Mouse (Mus musculus) CH12.LX (cell line): Measurements from ENCODE around the gene Arid5b.

Source experiments
- CHD2 ChIP-seq: IDR thresholded peaks from 2 replicates; pipeline ENCODE4 v1.6.1; 2011; ENCODE audit warnings: low read length, improper control_type of control experiment
- CTCF ChIP-seq, 2 experiments: IDR thresholded peaks in 1 of 2; conservative IDR thresholded peaks in 1 of 2; 2 replicates each; pipeline ENCODE4 v1.5.1; 2011 to 2012; ENCODE audit warnings: low read depth in 2 of 2, low read length in 2 of 2, improper control_type of control experiment in 1 of 2, inconsistent platforms in 1 of 2, mild to moderate bottlenecking in 1 of 2, moderate library complexity in 1 of 2
- ELF1 ChIP-seq: IDR thresholded peaks from 2 replicates; pipeline ENCODE4 v1.6.1; 2014; ENCODE audit warnings: low read depth, mild to moderate bottlenecking, inconsistent platforms, low read length, improper control_type of control experiment
- JUN ChIP-seq: IDR thresholded peaks from 2 replicates; pipeline ENCODE4 v1.6.1; 2011; ENCODE audit warnings: low read depth, mild to moderate bottlenecking, low read length, improper control_type of control experiment, moderate library complexity; ENCODE audit not compliant: insufficient read depth
- JUND ChIP-seq: conservative IDR thresholded peaks from 2 replicates; pipeline ENCODE4 v1.6.1; 2011; ENCODE audit warnings: low read depth, low read length, improper control_type of control experiment
- MAFK ChIP-seq: IDR thresholded peaks from 2 replicates; pipeline ENCODE4 v1.6.1; 2011; ENCODE audit warnings: low read length, improper control_type of control experiment; ENCODE audit not compliant: insufficient replicate concordance
- MAX ChIP-seq: IDR thresholded peaks from 2 replicates; pipeline ENCODE4 v1.6.1; 2011; ENCODE audit warnings: low read length, improper control_type of control experiment
- MAZ ChIP-seq: IDR thresholded peaks from 2 replicates; pipeline ENCODE4 v1.6.1; 2012; ENCODE audit warnings: low read depth, mild to moderate bottlenecking, inconsistent platforms, low read length, improper control_type of control experiment, moderate library complexity
- PAX5 ChIP-seq: IDR thresholded peaks from 2 replicates; pipeline ENCODE4 v1.6.1; 2012; ENCODE audit warnings: low read length, inconsistent platforms, mixed read lengths
- POLR2A ChIP-seq: IDR thresholded peaks from 2 replicates; pipeline ENCODE4 v1.6.1; 2011; ENCODE audit warnings: low read depth, mild to moderate bottlenecking, improper control_type of control experiment, low read length
- POLR2AphosphoS2 ChIP-seq: IDR thresholded peaks from 2 replicates; pipeline ENCODE4 v1.6.1; 2011; ENCODE audit warnings: low read depth, low read length, improper control_type of control experiment
- UBTF ChIP-seq: IDR thresholded peaks from 2 replicates; pipeline ENCODE4 v1.6.1; 2012; ENCODE audit warnings: low read depth, mild to moderate bottlenecking, inconsistent platforms, low read length, improper control_type of control experiment, moderate library complexity
- ZC3H11A ChIP-seq: IDR thresholded peaks from 2 replicates; pipeline ENCODE4 v1.6.1; 2012; ENCODE audit warnings: low read depth, mild to moderate bottlenecking, inconsistent platforms, low read length, improper control_type of control experiment
- ZNF384 ChIP-seq: IDR thresholded peaks from 2 replicates; pipeline ENCODE4 v1.6.1; 2012; ENCODE audit warnings: low read depth, low read length, improper control_type of control experiment, inconsistent platforms

- no peak; a peak in 1 of 4 replicates for TF ChIP-seq CTCF (conservative IDR thresholded peaks at IDR 0.05 in 1 of 2, IDR thresholded peaks at IDR 0.05 in 1 of 2; ENCODE audit: low read depth in 2 of 2, low read length in 2 of 2)
- TF ChIP-seq MAX: no peak
- TF ChIP-seq ZC3H11A: no peak
- TF ChIP-seq UBTF: 0 out of 2 replicates have a peak, but pooled peaks have one; percentile 79
- no peak for TF ChIP-seq JUN
- no peak for TF ChIP-seq ZNF384
- TF ChIP-seq POLR2A: no peak
- no peak for TF ChIP-seq ELF1
- TF ChIP-seq POLR2AphosphoS2: no peak
- no peak for TF ChIP-seq PAX5
- no peak for TF ChIP-seq MAFK
- TF ChIP-seq MAZ: no peak
- no peak for TF ChIP-seq JUND
- no peak for TF ChIP-seq CHD2
These were observed 1.5 kb downstream of the Arid5b start for GRCm38 (mm10) chr10:68276976-68277441.
